Mouse (Mus musculus) hindbrain, embryonic 16.5 days (tissue): ENCODE data around the gene D13Ertd608e. TPM values are rescaled to one million over a fixed set of nuclear protein-coding genes. Genes with fewer than 3 reads are reported as not detected.
"Not testable (repeated sequence)": the region's sequence is repeated elsewhere in the genome, so short reads cannot be mapped to it uniquely, and the experiment has no call there.

Experiments
- ATAC-seq: fragments of 200-750 bp; cut with Nextera tagmentation; 2 replicates; pipeline ENCODE4 v1.8.0; 2017; ENCODE audit warnings: moderate TSS enrichment, moderate library complexity
- H3K27ac ChIP-seq: fragments of 300-500 bp; sonication (generic); 2 replicates; pipeline ENCODE4 v1.5.1; 2014; ENCODE audit warnings: low read depth, mild to moderate bottlenecking, control low read depth, low read length, moderate library complexity
- H3K27me3 ChIP-seq: fragments of 300-500 bp; sonication (generic); replicated peaks from 2 replicates; pipeline ENCODE4 v1.6.1; 2014; ENCODE audit warnings: low read length; ENCODE audit not compliant: control insufficient read depth, insufficient read depth
- H3K36me3 ChIP-seq: fragments of 300-500 bp; sonication (generic); 2 replicates; pipeline ENCODE4 v1.6.1; 2014; ENCODE audit warnings: mild to moderate bottlenecking, low read length, moderate library complexity, mixed read lengths; ENCODE audit not compliant: control insufficient read depth, insufficient read depth
- H3K4me1 ChIP-seq: fragments of 300-500 bp; sonication (generic); 2 replicates; pipeline ENCODE4 v1.6.1; 2014; ENCODE audit warnings: low read depth, low read length; ENCODE audit not compliant: control insufficient read depth, insufficient read depth
- H3K4me2 ChIP-seq: fragments of 300-500 bp; sonication (generic); 2 replicates; pipeline ENCODE4 v1.6.1; 2014; ENCODE audit warnings: mild to moderate bottlenecking, low read length, control low read depth, moderate library complexity
- H3K4me3 ChIP-seq: fragments of 300-500 bp; sonication (generic); 2 replicates; pipeline ENCODE4 v1.5.1; 2014; ENCODE audit warnings: mild to moderate bottlenecking, low read length, control low read depth, moderate library complexity
- H3K9ac ChIP-seq: fragments of 300-500 bp; sonication (generic); 2 replicates; pipeline ENCODE4 v1.6.1; 2014; ENCODE audit warnings: low read depth, mild to moderate bottlenecking, control low read depth, low read length, moderate library complexity
- H3K9me3 ChIP-seq: fragments of 300-500 bp; sonication (generic); 2 replicates; pipeline ENCODE4 v1.6.1; 2014; ENCODE audit warnings: mild to moderate bottlenecking, low read length, moderate library complexity; ENCODE audit not compliant: control insufficient read depth
- WGBS: fragments of 180-500 bp; shearing (Covaris S2); extraction: QIAGEN DNeasy Blood & Tissue Kit; methylation state at CpG from one replicate; pipeline ENCODE4 v1.1.7; 2014; 5-methylcytosine and 5-hydroxymethylcytosine counted together
- polyA plus RNA-seq: library from polyadenylated mRNA; unstranded; fragments of >200 nt; fragmentation: Nextera tagmentation; extraction: Ambion mirVana; gene quantifications from 2 replicates; pipeline ENCODE4 v1.2.1, GENCODE M21; 2015

Gene D13Ertd608e
- polyA plus RNA-seq, result not detected in 2 replicates

- not testable (repeated sequence) for H3K36me3 ChIP-seq, H3K9ac ChIP-seq, H3K4me1 ChIP-seq, H3K27ac ChIP-seq, H3K27me3 ChIP-seq, H3K9me3 ChIP-seq
- ATAC-seq, result peak; percentile 48
- Histone ChIP-seq H3K4me2 (peak within 1 kb of the TSS; percentile 48), H3K4me3 (peak within 1 kb of the TSS; percentile 28)
- WGBS, result 18% methylated on average over 18 of the region's 25 CpGs
These were observed at the start of gene D13Ertd608e for GRCm38 (mm10) chr13:119835320-119836056. Gene D13Ertd608e, plus strand, starts transcription at chr13:119836006.

GRCm38 (mm10) chr13:119789851-119790717 is 45.7 kb upstream of the D13Ertd608e start:
- H3K27ac ChIP-seq, result peak overlapping the region; percentile 96
- H3K4me2 ChIP-seq, result peak overlapping the region; percentile 53
- H3K4me1 ChIP-seq, result peaks cover 15% of the 10 kb centered on the region
- peaks cover 8% of the 10 kb centered on the region for H3K36me3 ChIP-seq
- 1% methylated on average over 43 of the region's 66 CpGs for WGBS
- peak overlapping the region; percentile 96 for H3K9ac ChIP-seq
- no peaks in the 10 kb centered on the region for H3K9me3 ChIP-seq
- ATAC-seq, result peak; percentile 70
- peak overlapping the region; percentile 93 for H3K4me3 ChIP-seq
- H3K27me3 ChIP-seq, result no peaks in the 10 kb centered on the region

GRCm38 (mm10) chr13:119790761-119791579 is 44.8 kb upstream of the D13Ertd608e start, which contains the start of gene Zfp131:
Gene Zfp131, minus strand, starts transcription at chr13:119790889.
- peak; percentile 97 for ATAC-seq
- peaks cover 15% of the 10 kb centered on the region for H3K4me1 ChIP-seq
- H3K9me3 ChIP-seq, result no peaks in the 10 kb centered on the region
- peak within 1 kb of the TSS; percentile 90 for H3K4me2 ChIP-seq
- peaks cover 6% of the 10 kb centered on the region for H3K36me3 ChIP-seq
- peak within 1 kb of the TSS; percentile 93 for H3K4me3 ChIP-seq
- H3K27ac ChIP-seq, result peak within 1 kb of the TSS; percentile 96
- H3K9ac ChIP-seq, result peak within 1 kb of the TSS; percentile 96
- H3K27me3 ChIP-seq, result no peaks in the 10 kb centered on the region
- WGBS, result under 1% methylated on average over 48 of the region's 86 CpGs

GRCm38 (mm10) chr13:119791580-119792135 is 44.1 kb upstream of the D13Ertd608e start:
- Histone ChIP-seq H3K36me3 (peaks cover 4% of the 10 kb centered on the region), H3K27ac (peak overlapping the region; percentile 96), H3K4me2 (peak overlapping the region; percentile 90), H3K9ac (peak overlapping the region; percentile 96), H3K4me3 (peak overlapping the region; percentile 93), H3K4me1 (peaks cover 15% of the 10 kb centered on the region), H3K9me3 (no peaks in the 10 kb centered on the region), H3K27me3 (no peaks in the 10 kb centered on the region)
- no peak for ATAC-seq
- 5% methylated on average over 18 of the region's 18 CpGs for WGBS

GRCm38 (mm10) chr13:119792791-119793404 is 42.9 kb upstream of the D13Ertd608e start:
- no peaks in the 10 kb centered on the region for H3K9me3 ChIP-seq
- no peak for ATAC-seq
- no peak overlapping the region for H3K4me2 ChIP-seq
- H3K27me3 ChIP-seq, result no peaks in the 10 kb centered on the region
- H3K4me3 ChIP-seq, result no peak overlapping the region
- H3K9ac ChIP-seq, result no peak overlapping the region
- H3K4me1 ChIP-seq, result peaks cover 15% of the 10 kb centered on the region
- no peaks in the 10 kb centered on the region for H3K36me3 ChIP-seq
- H3K27ac ChIP-seq, result no peak overlapping the region
- 85% methylated on average over 5 of the region's 5 CpGs for WGBS

GRCm38 (mm10) chr13:119797656-119798055 is 38.1 kb upstream of the D13Ertd608e start:
- Histone ChIP-seq H3K4me2 (no peak overlapping the region), H3K4me3 (no peak overlapping the region), H3K27me3 (no peaks in the 10 kb centered on the region), H3K27ac (no peak overlapping the region), H3K36me3 (no peaks in the 10 kb centered on the region), H3K4me1 (no peaks in the 10 kb centered on the region), H3K9ac (no peak overlapping the region), H3K9me3 (no peaks in the 10 kb centered on the region)
- no peak for ATAC-seq
- WGBS, result 71% methylated on average over 4 of the region's 4 CpGs

GRCm38 (mm10) chr13:119808937-119809336 is 26.9 kb upstream of the D13Ertd608e start:
- no peaks in the 10 kb centered on the region for H3K9me3 ChIP-seq
- no peak overlapping the region for H3K27ac ChIP-seq
- no peaks in the 10 kb centered on the region for H3K4me1 ChIP-seq
- H3K9ac ChIP-seq, result no peak overlapping the region
- H3K27me3 ChIP-seq, result no peaks in the 10 kb centered on the region
- ATAC-seq, result no peak
- H3K36me3 ChIP-seq, result no peaks in the 10 kb centered on the region
- H3K4me2 ChIP-seq, result no peak overlapping the region
- WGBS, result 76% methylated on average over 2 of the region's 2 CpGs
- no peak overlapping the region for H3K4me3 ChIP-seq

- Histone ChIP-seq H3K4me1 (no peaks in the 10 kb centered on the region), H3K36me3 (no peaks in the 10 kb centered on the region), H3K4me3 (no peak overlapping the region), H3K9ac (no peak overlapping the region), H3K4me2 (no peak overlapping the region), H3K9me3 (no peaks in the 10 kb centered on the region), H3K27ac (no peak overlapping the region), H3K27me3 (no peaks in the 10 kb centered on the region)
- WGBS, result 78% methylated on average over 8 of the region's 9 CpGs
- ATAC-seq, result no peak
These were observed 25.8 kb upstream of the D13Ertd608e start for GRCm38 (mm10) chr13:119810031-119810430.
